In genomic region chr10:82858032-82858680, GRCm38 (mm10) we compare ENCODE assay signal across 7 mouse cellular contexts. TPM values are rescaled to one million over a fixed set of nuclear protein-coding genes. Genes with fewer than 3 reads are reported as not detected.
DNase-seq lines count a peak whose midpoint lies in the region; ATAC-seq and TF ChIP-seq lines count a peak whose summit lies in the region.

No protein-coding gene starts in this region.

- H3K9ac ChIP-seq in CH12.LX (ENCODE audit: insufficient read depth, low read depth): peak overlapping the region; percentile 85
- 0 out of 2 replicates have a peak overlapping the region, but pooled peaks have one; percentile 80 for H3K9ac ChIP-seq in forebrain, embryonic 15.5 days (replicated peaks)
- peak overlapping the region; percentile 73; the same call in 1 of the 2 replicates for H3K9ac ChIP-seq in limb, embryonic 13.5 days
- no peak overlapping the region for H3K9ac ChIP-seq in neural tube, embryonic 12.5 days

- dilution Hi-C loops in CH12.LX (cut with MboI; ENCODE audit: extremely low pct_ligation_motif_present, extremely low pct_unique_long_range_greater_than_20kb, low sequenced_read_pairs): no loop called here

- in situ Hi-C loops in CH12.LX (cut with MboI; ENCODE audit: low pct_ligation_motif_present, low pct_unique_long_range_greater_than_20kb, low sequenced_read_pairs): no loop called here

- peaks cover 38% of the 10 kb centered on the region for H3K79me2 ChIP-seq in CH12.LX (replicated peaks; ENCODE audit: control insufficient read depth, extremely low read depth, insufficient read depth, poor library complexity, severe bottlenecking)

- TF ChIP-seq EP300 in CH12.LX (IDR thresholded peaks at IDR 0.05; ENCODE audit: low read length): peak; percentile 34; the same call in 1 of the 2 replicates

- H3K4me3 ChIP-seq in CH12.LX (replicated peaks in 1 of 3; ENCODE audit: low read depth in 2 of 3, low read length in 2 of 3, poor library complexity in 1 of 3): peak overlapping the region; percentile 40 to 85 (median 44)
- peak overlapping the region; percentile 63 for H3K4me3 ChIP-seq in forebrain, embryonic 15.5 days
- H3K4me3 ChIP-seq in limb, embryonic 13.5 days: peak overlapping the region; percentile 81
- H3K4me3 ChIP-seq in neural tube, embryonic 12.5 days: no peak overlapping the region

- peak; percentile 30 for DNase-seq in CH12.LX (ENCODE audit: extremely low read depth)
- peak; percentile 26 for DNase-seq in ES-CJ7 (ENCODE audit: low read depth, low spot score)
- no peak for DNase-seq in thymus, postnatal 14 days
- DNase-seq in frontal cortex, postnatal 10 days (ENCODE audit: low spot score in 2 of 2): no peak

- no peak for TF ChIP-seq RAD21 in CH12.LX (IDR thresholded peaks at IDR 0.05; ENCODE audit: low read depth, low read length)

- peaks cover 6 to 19% of the 10 kb centered on the region in 2 experiments for H3K36me3 ChIP-seq in CH12.LX (replicated peaks in 1 of 2; ENCODE audit: control insufficient read depth in 1 of 2, insufficient read depth in 1 of 2, low read length in 1 of 2)
- no peaks in the 10 kb centered on the region for H3K36me3 ChIP-seq in forebrain, embryonic 15.5 days
- peaks cover 3% of the 10 kb centered on the region; the same call in 1 of the 2 replicates for H3K36me3 ChIP-seq in limb, embryonic 13.5 days
- no peaks in the 10 kb centered on the region; the same call in 1 of the 2 replicates for H3K36me3 ChIP-seq in neural tube, embryonic 12.5 days

- H3K9me3 ChIP-seq in CH12.LX (replicated peaks; ENCODE audit: low read length): no peaks in the 10 kb centered on the region
- H3K9me3 ChIP-seq in forebrain, embryonic 15.5 days: no peaks in the 10 kb centered on the region
- H3K9me3 ChIP-seq in limb, embryonic 13.5 days: no peaks in the 10 kb centered on the region
- H3K9me3 ChIP-seq in neural tube, embryonic 12.5 days: no peaks in the 10 kb centered on the region

- WGBS in forebrain, embryonic 15.5 days: 47% methylated on average over 10 of the region's 10 CpGs
- WGBS in limb, embryonic 13.5 days: 58% methylated on average over 10 of the region's 10 CpGs
- 55% methylated on average over 10 of the region's 10 CpGs for WGBS in neural tube, embryonic 12.5 days

- ATAC-seq in forebrain, embryonic 15.5 days (replicated peaks): no peak
- ATAC-seq in limb, embryonic 13.5 days (ENCODE audit: low FRiP score, low read depth): no peak
- ATAC-seq in neural tube, embryonic 12.5 days (ENCODE audit: low FRiP score, low read depth): no peak

- peak overlapping the region; percentile 63 for H3K4me2 ChIP-seq in CH12.LX (ENCODE audit: insufficient read depth, low read depth, poor library complexity, severe bottlenecking)
- H3K4me2 ChIP-seq in forebrain, embryonic 15.5 days (replicated peaks): peak overlapping the region; percentile 76
- H3K4me2 ChIP-seq in limb, embryonic 13.5 days (replicated peaks): peak overlapping the region; percentile 80
- peak overlapping the region; percentile 75 for H3K4me2 ChIP-seq in neural tube, embryonic 12.5 days (replicated peaks)

- H3K27ac ChIP-seq in CH12.LX (ENCODE audit: insufficient read depth, low read depth): no peak overlapping the region
- H3K27ac ChIP-seq in forebrain, embryonic 15.5 days (replicated peaks): no peak overlapping the region
- H3K27ac ChIP-seq in limb, embryonic 13.5 days: peak overlapping the region; percentile 93; the same call in 1 of the 2 replicates
- no peak overlapping the region for H3K27ac ChIP-seq in neural tube, embryonic 12.5 days

- no peaks in the 10 kb centered on the region for H3K27me3 ChIP-seq in CH12.LX (replicated peaks)
- H3K27me3 ChIP-seq in forebrain, embryonic 15.5 days: no peaks in the 10 kb centered on the region
- no peaks in the 10 kb centered on the region for H3K27me3 ChIP-seq in limb, embryonic 13.5 days
- H3K27me3 ChIP-seq in neural tube, embryonic 12.5 days (replicated peaks): no peaks in the 10 kb centered on the region

- no peak for TF ChIP-seq CTCF in CH12.LX (conservative IDR thresholded peaks at IDR 0.05 in 1 of 2, IDR thresholded peaks at IDR 0.05 in 1 of 2; ENCODE audit: low read depth in 2 of 2, low read length in 2 of 2)

- peaks cover 9 to 22% of the 10 kb centered on the region in 2 experiments for H3K4me1 ChIP-seq in CH12.LX (ENCODE audit: control insufficient read depth in 1 of 2, insufficient read depth in 2 of 2)
- peaks cover 24% of the 10 kb centered on the region for H3K4me1 ChIP-seq in forebrain, embryonic 15.5 days
- peaks cover 32% of the 10 kb centered on the region for H3K4me1 ChIP-seq in limb, embryonic 13.5 days
- peaks cover 16% of the 10 kb centered on the region for H3K4me1 ChIP-seq in neural tube, embryonic 12.5 days

- no peak for TF ChIP-seq POLR2A in CH12.LX (IDR thresholded peaks at IDR 0.05; ENCODE audit: low read depth, low read length)

TF ChIP-seq in CH12.LX, 34 proteins besides CTCF, POLR2A, EP300 and RAD21:
- TF ChIP-seq USF2 (conservative IDR thresholded peaks at IDR 0.05; ENCODE audit: low read depth, low read length): no peak
- no peak for TF ChIP-seq ELF1 (IDR thresholded peaks at IDR 0.05; ENCODE audit: low read depth, low read length)
- 0 out of 2 replicates have a peak, but pooled peaks have one; percentile 26 for TF ChIP-seq SIN3A (IDR thresholded peaks at IDR 0.05; ENCODE audit: low read length)
- no peak for TF ChIP-seq GABPA (IDR thresholded peaks at IDR 0.05; ENCODE audit: insufficient replicate concordance, low read depth, low read length)
- 0 out of 2 replicates have a peak, but pooled peaks have one; percentile 21 for TF ChIP-seq MAX (IDR thresholded peaks at IDR 0.05; ENCODE audit: low read length)
- no peak for TF ChIP-seq CHD1 (IDR thresholded peaks at IDR 0.05; ENCODE audit: low read depth, low read length)
- no peak for TF ChIP-seq E2F4 (IDR thresholded peaks at IDR 0.05; ENCODE audit: insufficient replicate concordance, low read depth, low read length)
- TF ChIP-seq HCFC1 (IDR thresholded peaks at IDR 0.05; ENCODE audit: low read depth, low read length): no peak
- 0 out of 2 replicates have a peak, but pooled peaks have one; percentile 33 for TF ChIP-seq RCOR1 (conservative IDR thresholded peaks at IDR 0.05; ENCODE audit: low read depth, low read length)
- TF ChIP-seq POLR2AphosphoS2 (IDR thresholded peaks at IDR 0.05; ENCODE audit: low read depth, low read length): no peak
- no peak for TF ChIP-seq NRF1 (IDR thresholded peaks at IDR 0.05; ENCODE audit: low read depth, low read length)
- no peak for TF ChIP-seq CHD2 (IDR thresholded peaks at IDR 0.05; ENCODE audit: low read length)
- no peak for TF ChIP-seq MAFK (IDR thresholded peaks at IDR 0.05; ENCODE audit: insufficient replicate concordance, low read length)
- TF ChIP-seq ZNF384 (IDR thresholded peaks at IDR 0.05; ENCODE audit: low read depth, low read length): peak; percentile 92
- TF ChIP-seq JUND (conservative IDR thresholded peaks at IDR 0.05; ENCODE audit: low read depth, low read length): no peak

RNA-seq across cellular contexts. Expression of gene Eid3, which starts 8.3 kb away (rescaled TPM):
- 1.5 and 1.6 TPM in 2 replicates for total RNA-seq in CH12.LX (2012; rRNA removed)
- 1.4 and 1.7 TPM in 2 replicates for total RNA-seq in CH12.LX (2014; rRNA removed)
- 3.5 and 4.0 TPM in 2 replicates for polyA plus RNA-seq in CH12.LX (2012; ENCODE audit: insufficient read length, low read depth)
- 0.22 and 0.51 TPM in 2 replicates for polyA plus RNA-seq in forebrain, embryonic 15.5 days (2015; fragmentation: Nextera tagmentation; extraction: Ambion mirVana)
- polyA plus RNA-seq in limb, embryonic 13.5 days (2015; fragmentation: Nextera tagmentation; extraction: Ambion mirVana): 0.49 and 0.51 TPM in 2 replicates
- polyA plus RNA-seq in neural tube, embryonic 12.5 days (2016; fragmentation: Nextera tagmentation; extraction: Ambion mirVana): 0.39 and 0.46 TPM in 2 replicates

RNA-seq across cellular contexts. Expression of gene Txnrd1, which starts 24.4 kb away (rescaled TPM):
- total RNA-seq in CH12.LX (2012; rRNA removed) (92.1 and 106 TPM in 2 replicates), CH12.LX (2014; rRNA removed) (133 and 147 TPM in 2 replicates)
- 254 and 256 TPM in 2 replicates for polyA plus RNA-seq in CH12.LX (2012; ENCODE audit: insufficient read length, low read depth)
- polyA plus RNA-seq in forebrain, embryonic 15.5 days (2015; fragmentation: Nextera tagmentation; extraction: Ambion mirVana): 172 and 174 TPM in 2 replicates
- 105 and 116 TPM in 2 replicates for polyA plus RNA-seq in limb, embryonic 13.5 days (2015; fragmentation: Nextera tagmentation; extraction: Ambion mirVana)
- 154 and 166 TPM in 2 replicates for polyA plus RNA-seq in neural tube, embryonic 12.5 days (2016; fragmentation: Nextera tagmentation; extraction: Ambion mirVana)

Comparison
In these comparisons a context has a peak if more than half of its experiments do, and no peak if none do; other contexts are left out.
1. DNase-seq: peak in CH12.LX (single experiment) and ES-CJ7 (single experiment); none in thymus, postnatal 14 days (single experiment) and frontal cortex, postnatal 10 days (0 of 2).
2. Peak in every context shown above with its lines, with median percentiles within 50 percentile points of each other: H3K4me2 ChIP-seq.